Comparison of ENCODE assay signal across 8 mouse cellular contexts in genomic region chr12:8232679-8233078, GRCm38 (mm10). TPM values are rescaled to one million over a fixed set of nuclear protein-coding genes. Genes with fewer than 3 reads are reported as not detected.
A peak's percentile ranks its signal among the peaks of the same experiment; 100 is the strongest.
DNase-seq lines count a peak whose midpoint lies in the region.

No protein-coding gene starts in this region.

- peak; percentile 36 for DNase-seq in adrenal gland, adult 2 months
- DNase-seq in adrenal gland, adult 18-20 months (ENCODE audit: low spot score in 2 of 2) = no peak
- DNase-seq in left cerebral cortex, adult 11 months (ENCODE audit: low spot score) = peak; percentile 16
- DNase-seq in left cerebral cortex, postnatal 10 days (ENCODE audit: extremely low spot score in 1 of 2, low spot score in 2 of 2) = no peak
- peak; percentile 11 for DNase-seq in cerebellum, adult 8-10 months
- peak; percentile 19 for DNase-seq in lung, postnatal 14 days
- DNase-seq in thymus, postnatal 14 days = no peak
- DNase-seq in spleen, postnatal 4 days (ENCODE audit: low spot score in 2 of 2) = no peak

- intact Hi-C loops in left cerebral cortex, postnatal 10 days (cut with DNase I) = no loop called here

RNA-seq across cellular contexts. Expression of gene Ldah, which starts 24.8 kb away (rescaled TPM):
- total RNA-seq in adrenal gland, adult 2 months (2021) = 10 to 100 TPM; 53.0 to 71.8 TPM
- polyA plus RNA-seq in adrenal gland, adult 2 months (2012; rRNA removed) = 12.0 and 19.3 TPM in 2 replicates
- total RNA-seq in adrenal gland, adult 18-20 months (2021) = 10 to 100 TPM; 52.4 to 55.3 TPM
- 10 to 100 TPM; 37.5 to 43.8 TPM for total RNA-seq in left cerebral cortex, postnatal 10 days (2021)

Comparison
In these comparisons a context has a peak if more than half of its experiments do, and no peak if none do; other contexts are left out.
1. DNase-seq: peak in adrenal gland, adult 2 months (single experiment), left cerebral cortex, adult 11 months (single experiment), cerebellum, adult 8-10 months (single experiment) and lung, postnatal 14 days (single experiment); none in adrenal gland, adult 18-20 months (0 of 2), left cerebral cortex, postnatal 10 days (0 of 2), thymus, postnatal 14 days (single experiment) and spleen, postnatal 4 days (0 of 2).